Mouse (Mus musculus) MEL (cell line): ENCODE data around the gene Psmc3ip. TPM values are rescaled to one million over a fixed set of nuclear protein-coding genes. Genes with fewer than 3 reads are reported as not detected.

Experiments used
- DNase-seq: peaks from one replicate; pipeline ENCODE4 v3.0.0; 2011; ENCODE audit warnings: low read depth, low spot score
- H3K27ac ChIP-seq: 2 replicates; pipeline ENCODE4 v1.5.1; 2012; ENCODE audit warnings: low read depth, mild to moderate bottlenecking, control low read depth, low read length, moderate library complexity; ENCODE audit not compliant: control insufficient read depth
- H3K27me3 ChIP-seq, 2 experiments: fragments of 150-350 bp in 1 of 2; sonication (generic) in 1 of 2; 2 replicates each; pipeline ENCODE4 v1.6.1; 2012; ENCODE audit warnings: low read length in 2 of 2, mild to moderate bottlenecking in 2 of 2, improper control_type of control experiment in 1 of 2, moderate library complexity in 1 of 2; ENCODE audit not compliant: insufficient read depth in 2 of 2, control insufficient read depth in 1 of 2
- H3K36me3 ChIP-seq, 2 experiments: 2 replicates each; pipeline ENCODE4 v1.6.1; 2012 to 2014; ENCODE audit warnings: low read length in 2 of 2, improper control_type of control experiment in 1 of 2, inconsistent platforms in 1 of 2, mild to moderate bottlenecking in 1 of 2; ENCODE audit not compliant: insufficient read depth in 2 of 2, control insufficient read depth in 1 of 2
- H3K4me1 ChIP-seq, 2 experiments: fragments of 150-350 bp in 1 of 2; sonication (generic) in 1 of 2; 2 replicates each; pipeline ENCODE4 v1.6.1; 2012; ENCODE audit warnings: low read length in 2 of 2, improper control_type of control experiment in 1 of 2, mild to moderate bottlenecking in 1 of 2; ENCODE audit not compliant: insufficient read depth in 2 of 2, control insufficient read depth in 1 of 2
- H3K4me3 ChIP-seq, 2 experiments: fragments of 150-350 bp in 1 of 2; sonication (generic) in 1 of 2; 2 replicates each; pipeline ENCODE4 v1.5.1; 2012; ENCODE audit warnings: low read depth in 2 of 2, low read length in 2 of 2, mild to moderate bottlenecking in 2 of 2, moderate library complexity in 2 of 2, control low read depth in 1 of 2, improper control_type of control experiment in 1 of 2; ENCODE audit not compliant: control insufficient read depth in 1 of 2, insufficient read depth in 1 of 2
- H3K79me2 ChIP-seq: 2 replicates; pipeline ENCODE4 v1.6.1; 2012; ENCODE audit warnings: mild to moderate bottlenecking, low read length, moderate library complexity; ENCODE audit not compliant: control insufficient read depth, poor library complexity, insufficient read depth
- H3K9ac ChIP-seq: 2 replicates; pipeline ENCODE4 v1.6.1; 2012; ENCODE audit warnings: low read depth, mild to moderate bottlenecking, control low read depth, low read length, moderate library complexity; ENCODE audit not compliant: control insufficient read depth, poor library complexity, severe bottlenecking
- H3K9me3 ChIP-seq: fragments of 150-350 bp; sonication (generic); replicated peaks from 2 replicates; pipeline ENCODE4 v1.6.1; 2012; ENCODE audit warnings: mild to moderate bottlenecking, low read length, improper control_type of control experiment, moderate library complexity; ENCODE audit not compliant: insufficient read depth
- CTCF ChIP-seq, 3 experiments: IDR thresholded peaks in 2 of 3; conservative IDR thresholded peaks in 1 of 3; 2 replicates each; pipeline ENCODE4 v1.5.1; 2011 to 2012; ENCODE audit warnings: low read length in 3 of 3, low read depth in 2 of 3, mild to moderate bottlenecking in 2 of 3, improper control_type of control experiment in 1 of 3, inconsistent platforms in 1 of 3, mixed read lengths in 1 of 3, moderate library complexity in 1 of 3; ENCODE audit not compliant: control insufficient read depth in 1 of 3, insufficient read depth in 1 of 3, poor library complexity in 1 of 3, severe bottlenecking in 1 of 3
- EP300 ChIP-seq, 2 experiments: IDR thresholded peaks; 2 replicates each; pipeline ENCODE4 v1.6.1; 2011; ENCODE audit warnings: improper control_type of control experiment in 2 of 2, low read length in 2 of 2, low read depth in 1 of 2, mild to moderate bottlenecking in 1 of 2
- GABPA ChIP-seq: IDR thresholded peaks from 2 replicates; pipeline ENCODE4 v1.6.1; 2012; ENCODE audit warnings: low read depth, mild to moderate bottlenecking, inconsistent platforms, low read length, improper control_type of control experiment, moderate library complexity
- HCFC1 ChIP-seq: IDR thresholded peaks from 2 replicates; pipeline ENCODE4 v1.6.1; 2012; ENCODE audit warnings: low read depth, mild to moderate bottlenecking, inconsistent platforms, low read length, improper control_type of control experiment, moderate library complexity
- KAT2A ChIP-seq: conservative IDR thresholded peaks from 2 replicates; pipeline ENCODE4 v1.6.1; 2012; ENCODE audit warnings: low read depth, low read length, improper control_type of control experiment, inconsistent platforms
- MAFK ChIP-seq: IDR thresholded peaks from 2 replicates; pipeline ENCODE4 v1.6.1; 2011; ENCODE audit warnings: low read depth, mild to moderate bottlenecking, low read length, improper control_type of control experiment, borderline replicate concordance
- MAZ ChIP-seq: IDR thresholded peaks from 2 replicates; pipeline ENCODE4 v1.6.1; 2012; ENCODE audit warnings: low read depth, mild to moderate bottlenecking, inconsistent platforms, low read length, improper control_type of control experiment
- MEF2A ChIP-seq: IDR thresholded peaks from 2 replicates; pipeline ENCODE4 v1.6.1; 2014; ENCODE audit warnings: low read depth, mild to moderate bottlenecking, inconsistent platforms, low read length, improper control_type of control experiment; ENCODE audit not compliant: poor library complexity, insufficient replicate concordance, severe bottlenecking; ENCODE audit errors: extremely low read depth
- NELFE ChIP-seq: IDR thresholded peaks from 2 replicates; pipeline ENCODE4 v1.6.1; 2011; ENCODE audit warnings: low read depth, low read length, improper control_type of control experiment
- POLR2A ChIP-seq, 2 experiments: IDR thresholded peaks; 2 replicates each; pipeline ENCODE4 v1.6.1; 2011 to 2012; ENCODE audit warnings: low read length in 2 of 2, mild to moderate bottlenecking in 2 of 2, control low read depth in 1 of 2, improper control_type of control experiment in 1 of 2, low read depth in 1 of 2, moderate library complexity in 1 of 2; ENCODE audit not compliant: control insufficient read depth in 1 of 2, insufficient read depth in 1 of 2, poor library complexity in 1 of 2
- POLR2AphosphoS2 ChIP-seq: IDR thresholded peaks from 2 replicates; pipeline ENCODE4 v1.6.1; 2011; ENCODE audit warnings: low read length, improper control_type of control experiment
- POLR2AphosphoS5 ChIP-seq: IDR thresholded peaks from 2 replicates; pipeline ENCODE4 v1.6.1; 2012; ENCODE audit warnings: low read depth, borderline replicate concordance, mild to moderate bottlenecking, inconsistent platforms, low read length, moderate library complexity, mixed read lengths
- SIN3A ChIP-seq: IDR thresholded peaks from 2 replicates; pipeline ENCODE4 v1.6.1; 2012; ENCODE audit warnings: low read length, improper control_type of control experiment, inconsistent platforms
- SMC3 ChIP-seq: IDR thresholded peaks from 2 replicates; pipeline ENCODE4 v1.6.1; 2011; ENCODE audit warnings: low read depth, low read length, improper control_type of control experiment
- TAL1 ChIP-seq: IDR thresholded peaks from 2 replicates; pipeline ENCODE4 v1.6.1; 2012; ENCODE audit warnings: mild to moderate bottlenecking, inconsistent platforms, low read length, moderate library complexity, mixed read lengths
- TBP ChIP-seq: IDR thresholded peaks from 2 replicates; pipeline ENCODE4 v1.8.0; 2011; ENCODE audit warnings: low read depth, low read length, improper control_type of control experiment
- TCF12 ChIP-seq: IDR thresholded peaks from 2 replicates; pipeline ENCODE4 v1.6.1; 2014; ENCODE audit warnings: low read depth, mild to moderate bottlenecking, inconsistent platforms, low read length, improper control_type of control experiment, moderate library complexity
- UBTF ChIP-seq: IDR thresholded peaks from 2 replicates; pipeline ENCODE4 v1.6.1; 2012; ENCODE audit warnings: low read depth, mild to moderate bottlenecking, inconsistent platforms, low read length, improper control_type of control experiment, moderate library complexity, borderline replicate concordance; ENCODE audit not compliant: insufficient read depth
- USF1 ChIP-seq: IDR thresholded peaks from 2 replicates; pipeline ENCODE4 v1.6.1; 2014; ENCODE audit warnings: low read depth, mild to moderate bottlenecking, inconsistent platforms, low read length, improper control_type of control experiment, moderate library complexity
- USF2 ChIP-seq, 2 experiments: IDR thresholded peaks; 2 replicates each; pipeline ENCODE4 v1.6.1; 2011 to 2012; ENCODE audit warnings: improper control_type of control experiment in 2 of 2, low read length in 2 of 2, borderline replicate concordance in 1 of 2, inconsistent platforms in 1 of 2, low read depth in 1 of 2, mild to moderate bottlenecking in 1 of 2; ENCODE audit not compliant: insufficient read depth in 1 of 2
- ZC3H11A ChIP-seq: IDR thresholded peaks from 2 replicates; pipeline ENCODE4 v1.6.1; 2012; ENCODE audit warnings: low read depth, mild to moderate bottlenecking, inconsistent platforms, low read length, improper control_type of control experiment
- ZKSCAN1 ChIP-seq: IDR thresholded peaks from 2 replicates; pipeline ENCODE4 v1.6.1; 2012; ENCODE audit warnings: low read depth, mild to moderate bottlenecking, inconsistent platforms, low read length, improper control_type of control experiment, moderate library complexity
- ZNF384 ChIP-seq: IDR thresholded peaks from 2 replicates; pipeline ENCODE4 v1.6.1; 2012; ENCODE audit warnings: low read depth, mild to moderate bottlenecking, inconsistent platforms, low read length, improper control_type of control experiment
- polyA plus RNA-seq, 2 experiments: library from polyadenylated mRNA; stranded (reverse) in 1 of 2; unstranded in 1 of 2; fragments of >175 nt in 1 of 2; fragments of >200 nt in 1 of 2; gene quantifications; 2 replicates each; pipeline versions ENCODE4 v1.2.1 to v1.2.4; 2012; ENCODE audit warnings: low replicate concordance in 2 of 2, low read depth in 1 of 2; ENCODE audit not compliant: insufficient read length in 2 of 2, insufficient read depth in 1 of 2, missing spikeins in 1 of 2
- total RNA-seq: library from RNA; depleted of rRNA; stranded (reverse); fragments of 300-350 nt; gene quantifications from 2 replicates; pipeline ENCODE4 v1.2.3, GENCODE M21; 2012

Psmc3ip gene
- total and polyA plus RNA-seq, 3 experiments = 8.2 to 14.5 TPM; not detected in 1

GRCm38 (mm10) chr11:101061049-101061448, 34.2 kb downstream of the Psmc3ip start:
- Histone ChIP-seq H3K79me2 (no peaks in the 10 kb centered on the region), H3K9me3 (no peaks in the 10 kb centered on the region), H3K9ac (no peak overlapping the region), H3K27me3 (no peaks in the 10 kb centered on the region), H3K36me3 (peaks cover 0 to 16% of the 10 kb centered on the region in 2 experiments; a peak in 2 of 4 replicates)
- DNase-seq = no peak
- TF ChIP-seq SIN3A = no peak
- TF ChIP-seq MAFK = no peak
- no peak for TF ChIP-seq KAT2A
- TF ChIP-seq ZNF384 = no peak
- no peak for TF ChIP-seq POLR2AphosphoS2
- TF ChIP-seq HCFC1 = no peak
- no peak for TF ChIP-seq CTCF (IDR thresholded peaks at IDR 0.05 in 2 of 3, conservative IDR thresholded peaks at IDR 0.05 in 1 of 3; ENCODE audit: control insufficient read depth in 1 of 3, insufficient read depth in 1 of 3, low read depth in 2 of 3, low read length in 3 of 3, poor library complexity in 1 of 3, severe bottlenecking in 1 of 3)
- no peak for TF ChIP-seq SMC3
- TF ChIP-seq NELFE = no peak
- TF ChIP-seq TCF12 = no peak
- no peak for TF ChIP-seq GABPA
- TF ChIP-seq MEF2A = no peak
- TF ChIP-seq MAZ = no peak
- no peak for TF ChIP-seq POLR2A (IDR thresholded peaks at IDR 0.05; ENCODE audit: control insufficient read depth in 1 of 2, insufficient read depth in 1 of 2, low read depth in 1 of 2, low read length in 2 of 2, poor library complexity in 1 of 2)
- TF ChIP-seq, all 39 proteins: peak for 0
- Histone ChIP-seq H3K4me1 (peaks cover 12 to 21% of the 10 kb centered on the region in 2 experiments), H3K4me3 (no peak overlapping the region), H3K27ac (no peak overlapping the region)

- no peak overlapping the region for H3K27ac ChIP-seq
- no peaks in the 10 kb centered on the region for H3K27me3 ChIP-seq
- no peaks in the 10 kb centered on the region for H3K79me2 ChIP-seq
- no peak overlapping the region for H3K4me3 ChIP-seq
- no peak for TF ChIP-seq GABPA
- TF ChIP-seq USF1 = no peak
- TF ChIP-seq UBTF = no peak
- no peak for TF ChIP-seq MAZ
- no peak for TF ChIP-seq NELFE
- no peak for TF ChIP-seq EP300 (IDR thresholded peaks at IDR 0.05; ENCODE audit: low read depth in 1 of 2, low read length in 2 of 2)
- no peak for TF ChIP-seq TBP
- TF ChIP-seq ZC3H11A = no peak
- TF ChIP-seq USF2 (IDR thresholded peaks at IDR 0.05; ENCODE audit: borderline replicate concordance in 1 of 2, insufficient read depth in 1 of 2, low read depth in 1 of 2, low read length in 2 of 2) = no peak
- no peak for TF ChIP-seq MEF2A
- TF ChIP-seq ZKSCAN1 = no peak
- no peak for TF ChIP-seq MAFK
- no peak for TF ChIP-seq TAL1
- TF ChIP-seq POLR2AphosphoS5 = no peak
- no peak overlapping the region for H3K9ac ChIP-seq
- DNase-seq = no peak
- H3K36me3 ChIP-seq = peaks cover 0 to 16% of the 10 kb centered on the region in 2 experiments; a peak in 2 of 4 replicates
- H3K4me1 ChIP-seq = peaks cover 12 to 21% of the 10 kb centered on the region in 2 experiments
- H3K9me3 ChIP-seq = no peaks in the 10 kb centered on the region
Measured at GRCm38 (mm10) chr11:101060126-101060525, 35.1 kb downstream of the Psmc3ip start.
